Mouse (Mus musculus): ENCODE results near the gene Baiap3. TPM values are rescaled to one million over a fixed set of nuclear protein-coding genes. Genes with fewer than 3 reads are reported as not detected.
"Not testable (repeated sequence)": the region's sequence is repeated elsewhere in the genome, so short reads cannot be mapped to it uniquely, and the experiment has no call there.

Baiap3 gene
- total and polyA plus RNA-seq, 2 experiments from 2014 or later: 48.4 to 94.2 TPM

- Histone ChIP-seq H3K27ac (ENCODE audit: low read depth, low read length) (no peak overlapping the region), H3K4me2 (ENCODE audit: low read depth, low read length, poor library complexity, severe bottlenecking) (no peak overlapping the region), H3K27me3 (ENCODE audit: insufficient read depth, low read length) (no peaks in the 10 kb centered on the region), H3K4me1 (ENCODE audit: insufficient read depth, low read length) (peaks cover 12% of the 10 kb centered on the region), H3K4me3 (ENCODE audit: low read depth, low read length) (no peak overlapping the region), H3K36me3 (ENCODE audit: insufficient read depth, low read length) (peaks cover 32% of the 10 kb centered on the region), H3K9ac (replicated peaks; ENCODE audit: low read length, poor library complexity, severe bottlenecking) (no peak overlapping the region), H3K9me3 (ENCODE audit: low read length) (no peaks in the 10 kb centered on the region)
- 86% methylated on average over 11 of the region's 11 CpGs for WGBS
- TF ChIP-seq CTCF (IDR thresholded peaks at IDR 0.05): peak; percentile 45
- DNase-seq (ENCODE audit: low spot score) (no peak), ATAC-seq (ENCODE audit: low FRiP score) (no peak)
Observed at GRCm38 (mm10) chr17:25243131-25243780, 12.9 kb downstream of the Baiap3 start.

GRCm38 (mm10) chr17:25239695-25240636 is 16.2 kb downstream of the Baiap3 start, which contains the start of the genes Gnptg and Tsr3:
Gene Gnptg, minus strand, starts transcription at chr17:25240124.
Gene Tsr3, plus strand, starts transcription at chr17:25240170.
- DNase-seq (ENCODE audit: low spot score) (peak; percentile 93), ATAC-seq (ENCODE audit: low FRiP score) (peak; percentile 84)
- H3K27me3 ChIP-seq (ENCODE audit: insufficient read depth, low read length): no peaks in the 10 kb centered on the region
- no peak for TF ChIP-seq CTCF (IDR thresholded peaks at IDR 0.05)
- peak within 1 kb of the TSS; percentile 98 for H3K4me2 ChIP-seq (ENCODE audit: low read depth, low read length, poor library complexity, severe bottlenecking)
- no peaks in the 10 kb centered on the region for H3K9me3 ChIP-seq (ENCODE audit: low read length)
- peaks cover 36% of the 10 kb centered on the region for H3K36me3 ChIP-seq (ENCODE audit: insufficient read depth, low read length)
- WGBS: under 1% methylated on average over 80 of the region's 80 CpGs
- H3K9ac ChIP-seq (replicated peaks; ENCODE audit: low read length, poor library complexity, severe bottlenecking): peak within 1 kb of the TSS; percentile 93
- H3K4me3 ChIP-seq (ENCODE audit: low read depth, low read length): peak within 1 kb of the TSS; percentile 98
- peaks cover 12% of the 10 kb centered on the region for H3K4me1 ChIP-seq (ENCODE audit: insufficient read depth, low read length)
- peak within 1 kb of the TSS; percentile 82 for H3K27ac ChIP-seq (ENCODE audit: low read depth, low read length)

- H3K4me2 ChIP-seq (ENCODE audit: low read depth, low read length, poor library complexity, severe bottlenecking): no peak overlapping the region
- DNase-seq (ENCODE audit: low spot score) (no peak), ATAC-seq (ENCODE audit: low FRiP score) (no peak)
- no peak overlapping the region for H3K4me3 ChIP-seq (ENCODE audit: low read depth, low read length)
- H3K4me1 ChIP-seq (ENCODE audit: insufficient read depth, low read length): peaks cover 5% of the 10 kb centered on the region
- H3K27me3 ChIP-seq (ENCODE audit: insufficient read depth, low read length): no peaks in the 10 kb centered on the region
- H3K9me3 ChIP-seq (ENCODE audit: low read length): no peaks in the 10 kb centered on the region
- no peak for TF ChIP-seq CTCF (IDR thresholded peaks at IDR 0.05)
- H3K36me3 ChIP-seq (ENCODE audit: insufficient read depth, low read length): peaks cover 24% of the 10 kb centered on the region
- H3K27ac ChIP-seq (ENCODE audit: low read depth, low read length): no peak overlapping the region
- WGBS: 88% methylated on average over 9 of the region's 9 CpGs
- no peak overlapping the region for H3K9ac ChIP-seq (replicated peaks; ENCODE audit: low read length, poor library complexity, severe bottlenecking)
Observed at GRCm38 (mm10) chr17:25235635-25236034, 20.5 kb downstream of the Baiap3 start.

GRCm38 (mm10) chr17:25231621-25232020 is 24.5 kb downstream of the Baiap3 start:
- H3K27me3 ChIP-seq (ENCODE audit: insufficient read depth, low read length); H3K4me2 ChIP-seq (ENCODE audit: low read depth, low read length, poor library complexity, severe bottlenecking); H3K4me1 ChIP-seq (ENCODE audit: insufficient read depth, low read length); DNase-seq (ENCODE audit: low spot score); H3K4me3 ChIP-seq (ENCODE audit: low read depth, low read length); H3K9ac ChIP-seq (replicated peaks; ENCODE audit: low read length, poor library complexity, severe bottlenecking); H3K9me3 ChIP-seq (ENCODE audit: low read length); H3K27ac ChIP-seq (ENCODE audit: low read depth, low read length): not testable (repeated sequence)
- 0 out of 2 replicates have a peak, but pooled peaks have one; percentile 42 for ATAC-seq (ENCODE audit: low FRiP score)
- peaks cover 49% of the 10 kb centered on the region for H3K36me3 ChIP-seq (ENCODE audit: insufficient read depth, low read length)
- 89% methylated on average over 6 of the region's 11 CpGs for WGBS

- Histone ChIP-seq H3K4me1 (ENCODE audit: insufficient read depth, low read length) (no peaks in the 10 kb centered on the region), H3K9ac (replicated peaks; ENCODE audit: low read length, poor library complexity, severe bottlenecking) (no peak overlapping the region), H3K4me2 (ENCODE audit: low read depth, low read length, poor library complexity, severe bottlenecking) (no peak overlapping the region), H3K4me3 (ENCODE audit: low read depth, low read length) (no peak overlapping the region), H3K36me3 (ENCODE audit: insufficient read depth, low read length) (peaks cover 53% of the 10 kb centered on the region), H3K27ac (ENCODE audit: low read depth, low read length) (no peak overlapping the region), H3K9me3 (ENCODE audit: low read length) (no peaks in the 10 kb centered on the region), H3K27me3 (ENCODE audit: insufficient read depth, low read length) (no peaks in the 10 kb centered on the region)
- DNase-seq (ENCODE audit: low spot score) (no peak), ATAC-seq (ENCODE audit: low FRiP score) (no peak)
- WGBS: 92% methylated on average over 3 of the region's 3 CpGs
- TF ChIP-seq CTCF (IDR thresholded peaks at IDR 0.05): no peak
Observed at GRCm38 (mm10) chr17:25230700-25231099, 25.5 kb downstream of the Baiap3 start.

- not testable (repeated sequence) for ATAC-seq (ENCODE audit: low FRiP score); H3K4me1 ChIP-seq (ENCODE audit: insufficient read depth, low read length); DNase-seq (ENCODE audit: low spot score); H3K4me2 ChIP-seq (ENCODE audit: low read depth, low read length, poor library complexity, severe bottlenecking); H3K9me3 ChIP-seq (ENCODE audit: low read length); H3K27ac ChIP-seq (ENCODE audit: low read depth, low read length); H3K9ac ChIP-seq (replicated peaks; ENCODE audit: low read length, poor library complexity, severe bottlenecking); H3K27me3 ChIP-seq (ENCODE audit: insufficient read depth, low read length); H3K4me3 ChIP-seq (ENCODE audit: low read depth, low read length)
- H3K36me3 ChIP-seq (ENCODE audit: insufficient read depth, low read length): peaks cover 54% of the 10 kb centered on the region
- 78% methylated on average over 16 of the region's 17 CpGs for WGBS
Observed at GRCm38 (mm10) chr17:25230014-25230655, 26.0 kb downstream of the Baiap3 start.

Data from midbrain, postnatal 0 days (tissue).